Mouse (Mus musculus): ENCODE measurements around the gene Rhobtb1. TPM values are rescaled to one million over a fixed set of nuclear protein-coding genes. Genes with fewer than 3 reads are reported as not detected.

Gene Rhobtb1
- polyA plus RNA-seq, 1 experiment from 2014 or later = 11.3 TPM

DNA sequence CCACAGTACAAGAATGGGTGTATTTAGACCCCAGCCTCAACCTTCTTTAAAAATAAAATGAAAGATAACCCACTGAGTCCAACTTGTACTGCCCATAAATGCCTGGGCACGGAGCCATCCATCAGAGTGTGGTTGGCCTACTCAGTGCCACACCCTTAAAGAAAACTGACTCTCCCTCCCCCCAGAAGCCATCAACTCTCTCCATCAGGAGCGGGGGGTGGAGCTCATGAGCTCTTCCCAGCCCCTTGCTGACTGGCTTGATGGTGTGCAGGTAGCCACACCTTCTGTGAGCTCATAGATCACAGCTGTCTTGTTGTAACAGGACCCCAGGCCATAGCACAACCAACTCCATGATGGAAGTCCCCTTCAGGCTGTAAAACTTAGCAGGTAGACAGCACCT lies 6.2 kb downstream of the Rhobtb1 start:
- no peak overlapping the region for H3K27ac ChIP-seq (ENCODE audit: low read length)

DNA sequence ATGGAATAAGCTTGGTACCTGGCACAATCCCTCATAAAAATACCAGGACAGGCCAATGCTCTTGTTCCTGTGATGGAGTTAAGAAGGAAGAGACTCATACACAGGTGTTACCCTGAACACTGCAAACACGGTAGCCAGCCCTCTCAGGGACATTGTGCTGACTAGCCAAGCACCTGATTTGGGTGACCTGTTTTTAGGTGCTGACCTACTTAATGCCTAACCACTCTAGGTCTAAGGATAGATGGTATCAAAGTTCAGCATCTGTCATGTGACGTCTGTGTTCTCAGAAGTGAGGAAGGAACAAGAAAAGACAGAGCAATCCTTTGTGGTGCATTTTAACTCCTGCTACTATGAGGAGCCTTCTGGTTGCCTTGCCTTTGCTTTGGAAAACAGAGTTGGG lies 9.6 kb downstream of the Rhobtb1 start:
- H3K27ac ChIP-seq (ENCODE audit: low read length) = no peak overlapping the region
- H3K9ac ChIP-seq (ENCODE audit: low read depth, low read length) = no peak overlapping the region
- no peaks in the 10 kb centered on the region for H3K36me3 ChIP-seq (ENCODE audit: control insufficient read depth, insufficient read depth, low read length)
- no peaks in the 10 kb centered on the region for H3K27me3 ChIP-seq (replicated peaks; ENCODE audit: control insufficient read depth, insufficient read depth, low read length)
- no peak overlapping the region for H3K4me2 ChIP-seq (ENCODE audit: low read depth, low read length)
- peaks cover 5% of the 10 kb centered on the region; the same call in 1 of the 2 replicates for H3K4me1 ChIP-seq (ENCODE audit: control insufficient read depth, insufficient read depth, low read length)
- no peak for ATAC-seq
- no peak overlapping the region for H3K4me3 ChIP-seq (ENCODE audit: low read length)
- H3K9me3 ChIP-seq (ENCODE audit: control insufficient read depth, low read length) = no peaks in the 10 kb centered on the region
- 81% methylated on average over 2 of the region's 2 CpGs for WGBS

More for the DNA sequence above, 6.2 kb downstream of the Rhobtb1 start:
- Histone ChIP-seq H3K9me3 (ENCODE audit: control insufficient read depth, low read length) (no peaks in the 10 kb centered on the region), H3K9ac (ENCODE audit: low read depth, low read length) (no peak overlapping the region), H3K4me2 (ENCODE audit: low read depth, low read length) (no peak overlapping the region), H3K4me1 (ENCODE audit: control insufficient read depth, insufficient read depth, low read length) (peaks cover 7% of the 10 kb centered on the region; the same call in 1 of the 2 replicates), H3K36me3 (ENCODE audit: control insufficient read depth, insufficient read depth, low read length) (no peaks in the 10 kb centered on the region), H3K27me3 (replicated peaks; ENCODE audit: control insufficient read depth, insufficient read depth, low read length) (no peaks in the 10 kb centered on the region), H3K4me3 (ENCODE audit: low read length) (no peak overlapping the region)
- WGBS = 57% methylated on average over 2 of the region's 2 CpGs
- ATAC-seq = peak; percentile 56; the same call in 1 of the 2 replicates

DNA sequence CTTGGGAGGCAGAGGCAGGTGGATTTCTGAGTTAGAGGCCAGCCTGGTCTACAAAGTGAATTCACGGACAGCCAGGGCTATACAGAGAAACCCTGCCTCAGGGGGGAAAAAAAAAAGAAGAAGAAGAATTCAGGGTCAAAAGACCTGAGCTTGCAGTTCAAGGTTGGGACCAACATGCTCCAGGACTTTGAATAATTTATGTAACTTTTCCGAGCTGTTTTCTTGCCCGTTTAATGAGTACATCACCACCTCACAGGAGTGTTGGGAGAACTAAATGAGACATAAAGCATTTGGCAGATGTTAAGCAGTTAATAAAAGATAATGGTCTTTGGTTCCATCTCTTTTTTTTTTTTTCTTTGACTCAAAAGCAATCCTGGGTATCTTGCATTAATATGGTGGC lies 10.3 kb downstream of the Rhobtb1 start:
- no peak overlapping the region for H3K9ac ChIP-seq (ENCODE audit: low read depth, low read length)
- WGBS = 88% methylated on average over 3 of the region's 3 CpGs
- H3K4me1 ChIP-seq (ENCODE audit: control insufficient read depth, insufficient read depth, low read length) = 0 out of 2 replicates have a peak, but pooled peaks cover 6% of the 10 kb centered on the region
- no peaks in the 10 kb centered on the region for H3K27me3 ChIP-seq (replicated peaks; ENCODE audit: control insufficient read depth, insufficient read depth, low read length)
- no peak overlapping the region for H3K27ac ChIP-seq (ENCODE audit: low read length)
- no peak overlapping the region for H3K4me3 ChIP-seq (ENCODE audit: low read length)
- ATAC-seq = no peak
- no peaks in the 10 kb centered on the region for H3K9me3 ChIP-seq (ENCODE audit: control insufficient read depth, low read length)
- no peaks in the 10 kb centered on the region for H3K36me3 ChIP-seq (ENCODE audit: control insufficient read depth, insufficient read depth, low read length)
- H3K4me2 ChIP-seq (ENCODE audit: low read depth, low read length) = no peak overlapping the region

DNA sequence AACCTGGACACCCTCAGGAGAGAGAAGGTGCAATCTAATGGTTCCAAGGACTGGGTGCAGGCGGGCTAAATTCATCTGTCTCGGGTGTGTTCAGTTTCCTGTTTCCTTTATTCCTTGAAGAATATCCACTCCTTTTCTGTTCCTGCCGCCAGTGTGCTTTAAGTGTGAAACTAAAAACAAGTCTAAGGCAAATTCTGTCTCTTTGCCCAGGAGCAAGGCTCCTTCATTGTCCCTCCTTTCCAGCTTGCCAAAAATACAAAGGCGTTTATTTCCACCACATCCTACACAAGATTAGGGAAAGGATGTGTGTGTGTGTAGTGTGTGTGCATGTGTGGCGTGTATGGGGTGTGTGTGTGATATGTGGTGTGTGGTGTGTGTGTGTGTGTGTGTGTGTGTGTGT lies 11.3 kb downstream of the Rhobtb1 start:
- no peak overlapping the region for H3K9ac ChIP-seq (ENCODE audit: low read depth, low read length)
- no peaks in the 10 kb centered on the region for H3K36me3 ChIP-seq (ENCODE audit: control insufficient read depth, insufficient read depth, low read length)
- 76% methylated on average over 5 of the region's 5 CpGs for WGBS
- no peaks in the 10 kb centered on the region for H3K27me3 ChIP-seq (replicated peaks; ENCODE audit: control insufficient read depth, insufficient read depth, low read length)
- H3K27ac ChIP-seq (ENCODE audit: low read length) = no peak overlapping the region
- no peak overlapping the region for H3K4me3 ChIP-seq (ENCODE audit: low read length)
- 0 out of 2 replicates have a peak, but pooled peaks cover 6% of the 10 kb centered on the region for H3K4me1 ChIP-seq (ENCODE audit: control insufficient read depth, insufficient read depth, low read length)
- no peak overlapping the region for H3K4me2 ChIP-seq (ENCODE audit: low read depth, low read length)
- no peak for ATAC-seq
- H3K9me3 ChIP-seq (ENCODE audit: control insufficient read depth, low read length) = no peaks in the 10 kb centered on the region

DNA sequence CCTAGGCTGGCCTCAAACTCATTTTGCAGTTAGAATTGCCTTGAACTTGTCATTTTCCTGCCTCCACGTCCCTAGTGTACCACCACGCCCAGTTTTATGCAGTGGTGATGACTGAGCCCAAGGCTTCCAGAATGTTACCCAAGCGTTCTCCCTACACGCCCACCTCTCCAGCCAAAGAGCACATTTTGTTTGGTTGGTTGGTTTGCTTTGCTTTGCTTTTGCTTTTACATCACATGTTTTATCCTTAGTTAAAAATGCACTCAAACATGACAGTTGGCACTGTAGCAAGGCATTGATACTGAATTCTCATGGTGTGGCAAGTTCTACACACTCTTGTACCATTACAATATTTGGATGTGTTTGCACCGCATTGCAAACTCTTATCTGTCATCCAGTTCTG lies 12.0 kb downstream of the Rhobtb1 start:
- 88% methylated on average over 5 of the region's 5 CpGs for WGBS
- no peak for ATAC-seq
- H3K36me3 ChIP-seq (ENCODE audit: control insufficient read depth, insufficient read depth, low read length) = no peaks in the 10 kb centered on the region
- H3K4me1 ChIP-seq (ENCODE audit: control insufficient read depth, insufficient read depth, low read length) = 0 out of 2 replicates have a peak, but pooled peaks cover 6% of the 10 kb centered on the region
- H3K4me2 ChIP-seq (ENCODE audit: low read depth, low read length) = no peak overlapping the region
- H3K4me3 ChIP-seq (ENCODE audit: low read length) = no peak overlapping the region
- no peaks in the 10 kb centered on the region for H3K27me3 ChIP-seq (replicated peaks; ENCODE audit: control insufficient read depth, insufficient read depth, low read length)
- H3K9me3 ChIP-seq (ENCODE audit: control insufficient read depth, low read length) = no peaks in the 10 kb centered on the region
- no peak overlapping the region for H3K27ac ChIP-seq (ENCODE audit: low read length)
- H3K9ac ChIP-seq (ENCODE audit: low read depth, low read length) = no peak overlapping the region

DNA sequence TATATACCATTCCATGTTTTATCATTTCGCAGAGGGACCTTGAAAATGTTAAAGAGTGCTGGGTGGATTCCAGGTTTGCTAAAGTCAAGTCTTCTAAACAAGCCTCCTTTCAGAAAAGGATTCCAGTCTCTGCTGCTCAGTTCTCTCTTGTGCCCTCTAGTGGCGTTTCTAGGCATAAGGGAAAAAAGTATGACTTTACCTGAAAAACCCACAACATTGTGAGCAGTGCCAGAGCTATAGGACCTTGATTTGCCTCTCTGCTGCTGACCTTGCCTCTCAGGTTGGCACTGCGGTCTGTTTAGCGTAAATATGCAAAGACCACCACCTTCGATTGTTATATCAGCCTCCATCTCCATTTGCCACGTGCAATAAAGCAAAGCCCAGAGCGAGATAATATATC lies 13.9 kb downstream of the Rhobtb1 start:
- Histone ChIP-seq H3K9me3 (ENCODE audit: control insufficient read depth, low read length) (no peaks in the 10 kb centered on the region), H3K36me3 (ENCODE audit: control insufficient read depth, insufficient read depth, low read length) (no peaks in the 10 kb centered on the region), H3K27me3 (replicated peaks; ENCODE audit: control insufficient read depth, insufficient read depth, low read length) (no peaks in the 10 kb centered on the region), H3K4me3 (ENCODE audit: low read length) (no peak overlapping the region), H3K4me2 (ENCODE audit: low read depth, low read length) (no peak overlapping the region; the same call in 1 of the 2 replicates), H3K4me1 (ENCODE audit: control insufficient read depth, insufficient read depth, low read length) (0 out of 2 replicates have a peak, but pooled peaks cover 6% of the 10 kb centered on the region), H3K27ac (ENCODE audit: low read length) (no peak overlapping the region), H3K9ac (ENCODE audit: low read depth, low read length) (no peak overlapping the region)
- no peak for ATAC-seq
- 58% methylated on average over 7 of the region's 7 CpGs for WGBS

DNA sequence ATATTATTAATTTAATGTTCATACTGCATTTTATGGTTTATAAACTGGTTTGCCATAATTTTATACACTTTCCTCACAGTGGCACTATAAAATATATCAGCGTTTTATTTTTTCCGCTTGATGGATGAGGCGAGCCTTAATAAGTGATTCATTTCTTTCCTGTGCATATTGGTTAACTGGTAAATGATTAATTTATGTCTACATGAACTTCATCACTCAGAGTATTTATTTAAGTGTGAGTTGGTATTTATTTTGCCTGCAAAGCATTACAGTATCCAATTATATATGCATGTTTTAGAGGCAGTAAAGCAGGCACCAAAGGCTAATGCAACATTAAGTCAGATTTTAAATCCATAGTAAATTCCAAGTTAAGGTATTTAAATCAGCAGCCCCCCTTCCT lies 14.6 kb downstream of the Rhobtb1 start:
- 0 out of 2 replicates have a peak, but pooled peaks cover 6% of the 10 kb centered on the region for H3K4me1 ChIP-seq (ENCODE audit: control insufficient read depth, insufficient read depth, low read length)
- H3K4me3 ChIP-seq (ENCODE audit: low read length) = no peak overlapping the region
- no peaks in the 10 kb centered on the region for H3K27me3 ChIP-seq (replicated peaks; ENCODE audit: control insufficient read depth, insufficient read depth, low read length)
- H3K4me2 ChIP-seq (ENCODE audit: low read depth, low read length) = no peak overlapping the region
- H3K9ac ChIP-seq (ENCODE audit: low read depth, low read length) = no peak overlapping the region
- H3K9me3 ChIP-seq (ENCODE audit: control insufficient read depth, low read length) = no peaks in the 10 kb centered on the region
- ATAC-seq = peak; percentile 40; the same call in 1 of the 2 replicates
- 59% methylated on average over 3 of the region's 3 CpGs for WGBS
- H3K36me3 ChIP-seq (ENCODE audit: control insufficient read depth, insufficient read depth, low read length) = no peaks in the 10 kb centered on the region
- no peak overlapping the region for H3K27ac ChIP-seq (ENCODE audit: low read length)

DNA sequence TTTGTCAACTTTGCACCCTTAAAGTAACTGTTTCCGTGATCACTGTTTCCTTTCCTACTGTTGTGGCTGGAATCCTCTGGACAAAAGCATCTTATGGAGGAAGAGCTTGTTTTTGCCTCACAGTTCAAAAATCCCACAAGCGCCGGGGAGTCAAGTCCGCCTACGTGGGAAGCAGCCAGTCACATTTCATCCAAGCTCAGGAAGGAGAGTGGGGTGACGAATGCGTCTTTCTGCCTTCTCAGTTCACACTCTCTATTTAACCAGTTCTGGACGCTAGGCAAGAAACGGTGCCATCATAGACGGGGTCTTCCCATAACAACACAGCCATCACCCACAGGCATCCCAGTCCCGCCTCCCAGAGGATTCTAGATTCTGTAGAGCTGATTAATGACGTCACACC lies 15.3 kb downstream of the Rhobtb1 start:
- H3K27ac ChIP-seq (ENCODE audit: low read length) = no peak overlapping the region
- no peaks in the 10 kb centered on the region for H3K27me3 ChIP-seq (replicated peaks; ENCODE audit: control insufficient read depth, insufficient read depth, low read length)
- 0 out of 2 replicates have a peak, but pooled peaks cover 6% of the 10 kb centered on the region for H3K4me1 ChIP-seq (ENCODE audit: control insufficient read depth, insufficient read depth, low read length)
- no peaks in the 10 kb centered on the region for H3K9me3 ChIP-seq (ENCODE audit: control insufficient read depth, low read length)
- no peaks in the 10 kb centered on the region for H3K36me3 ChIP-seq (ENCODE audit: control insufficient read depth, insufficient read depth, low read length)
- WGBS = 82% methylated on average over 12 of the region's 12 CpGs
- no peak overlapping the region for H3K4me3 ChIP-seq (ENCODE audit: low read length)
- no peak overlapping the region for H3K9ac ChIP-seq (ENCODE audit: low read depth, low read length)
- no peak for ATAC-seq
- H3K4me2 ChIP-seq (ENCODE audit: low read depth, low read length) = no peak overlapping the region

DNA sequence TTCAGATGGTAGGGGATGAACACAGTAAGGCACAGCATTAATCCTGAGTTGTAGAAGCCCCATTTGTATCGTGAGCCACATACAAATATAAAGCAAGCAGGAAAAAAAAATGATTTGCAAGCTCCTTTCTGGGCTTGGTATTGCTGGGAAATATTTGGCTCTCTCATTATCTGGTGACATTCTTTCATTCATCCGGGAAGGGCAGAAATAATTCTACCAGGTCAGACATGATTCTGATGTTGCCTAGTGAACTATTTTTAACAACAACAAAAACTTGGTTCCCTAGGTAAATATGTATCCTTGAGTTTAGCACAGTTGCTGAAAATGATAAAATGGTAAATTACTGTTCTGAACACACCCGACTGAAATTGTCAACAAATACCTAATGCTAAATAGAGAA lies 21.2 kb downstream of the Rhobtb1 start:
- Histone ChIP-seq H3K27me3 (replicated peaks; ENCODE audit: control insufficient read depth, insufficient read depth, low read length) (no peaks in the 10 kb centered on the region), H3K9me3 (ENCODE audit: control insufficient read depth, low read length) (no peaks in the 10 kb centered on the region), H3K4me2 (ENCODE audit: low read depth, low read length) (no peak overlapping the region), H3K4me3 (ENCODE audit: low read length) (no peak overlapping the region), H3K36me3 (ENCODE audit: control insufficient read depth, insufficient read depth, low read length) (no peaks in the 10 kb centered on the region), H3K4me1 (ENCODE audit: control insufficient read depth, insufficient read depth, low read length) (no peaks in the 10 kb centered on the region), H3K9ac (ENCODE audit: low read depth, low read length) (no peak overlapping the region), H3K27ac (ENCODE audit: low read length) (no peak overlapping the region)
- 76% methylated on average over 3 of the region's 3 CpGs for WGBS
- ATAC-seq = no peak

DNA sequence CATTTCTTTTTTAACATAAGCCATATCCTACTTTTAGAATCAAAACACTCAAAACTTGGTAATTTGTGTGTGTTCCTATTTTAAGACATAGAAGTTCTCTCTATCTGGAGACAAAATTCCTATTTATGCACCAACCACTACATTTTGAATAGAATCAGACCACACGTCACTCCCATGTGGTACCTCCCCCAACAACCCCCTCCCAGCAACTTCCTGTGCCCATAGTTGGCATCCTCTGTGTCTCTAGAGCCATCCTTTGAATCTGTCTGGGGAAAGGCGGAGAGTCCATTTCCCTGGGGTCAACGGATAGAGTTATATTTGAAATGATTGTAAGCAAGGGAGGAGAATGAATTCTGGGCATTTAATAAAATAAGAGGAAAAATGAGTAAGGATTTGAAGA lies 24.9 kb downstream of the Rhobtb1 start:
- Histone ChIP-seq H3K27me3 (replicated peaks; ENCODE audit: control insufficient read depth, insufficient read depth, low read length) (no peaks in the 10 kb centered on the region), H3K4me2 (ENCODE audit: low read depth, low read length) (no peak overlapping the region), H3K9ac (ENCODE audit: low read depth, low read length) (no peak overlapping the region), H3K27ac (ENCODE audit: low read length) (no peak overlapping the region), H3K36me3 (ENCODE audit: control insufficient read depth, insufficient read depth, low read length) (peaks cover 2% of the 10 kb centered on the region; the same call in 1 of the 2 replicates), H3K4me1 (ENCODE audit: control insufficient read depth, insufficient read depth, low read length) (no peaks in the 10 kb centered on the region), H3K4me3 (ENCODE audit: low read length) (no peak overlapping the region), H3K9me3 (ENCODE audit: control insufficient read depth, low read length) (peaks cover 3% of the 10 kb centered on the region; the same call in 1 of the 2 replicates)
- no peak for ATAC-seq
- 76% methylated on average over 3 of the region's 3 CpGs for WGBS
